Mouse (Mus musculus) kidney, adult 18-20 months (tissue): ENCODE results near the gene Slc20a1.

ENCODE experiments used
- DNase-seq: peaks from one replicate; pipeline ENCODE4 v3.0.0; 2021

Gene Slc20a1

DNA sequence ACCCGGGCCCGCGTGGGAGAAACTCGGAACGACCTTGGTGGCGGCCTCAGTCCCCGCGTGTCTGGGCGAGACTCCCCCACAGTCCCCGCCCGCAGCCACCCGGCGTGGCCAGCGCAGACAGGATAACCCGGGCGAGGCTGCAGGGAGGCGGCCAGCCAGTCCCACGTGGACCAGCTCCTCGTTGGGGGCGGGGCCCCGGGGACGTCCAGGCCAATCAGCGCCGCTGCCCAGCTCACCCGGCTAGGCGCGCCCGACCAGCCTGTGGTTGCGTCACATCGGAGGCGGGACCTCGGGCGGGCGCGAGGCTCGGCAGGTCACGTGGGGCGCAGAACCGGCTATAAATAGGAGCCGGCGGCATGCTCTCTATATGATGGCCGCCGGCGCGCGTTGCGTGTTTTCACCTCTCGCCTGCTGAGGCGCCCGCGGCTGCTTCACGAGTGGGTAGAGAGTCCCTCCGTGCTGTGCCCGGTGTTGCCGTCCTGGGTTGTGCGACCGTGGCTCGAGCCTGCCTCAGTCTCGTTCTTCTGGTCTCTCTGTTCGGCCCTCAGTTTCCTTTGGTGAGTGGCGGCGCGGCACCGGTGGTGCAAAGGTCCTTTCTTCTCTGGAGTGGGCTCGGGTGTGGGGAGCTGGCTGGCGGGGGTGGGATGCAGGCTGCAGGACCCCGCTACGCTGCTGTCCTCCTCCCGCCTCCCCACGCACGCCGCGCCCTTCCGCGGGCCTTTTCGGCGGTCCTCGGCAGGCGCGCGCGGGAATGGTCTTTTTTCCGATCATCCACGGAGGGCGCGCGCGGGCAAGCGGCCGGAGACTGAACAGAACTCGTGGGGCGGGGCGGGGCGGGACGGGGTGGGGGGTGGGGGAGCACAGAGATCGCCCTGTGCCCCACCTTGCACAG lies at the start of gene Slc20a1:
Slc20a1 (plus strand) TSS at position 329 of the 892 bp plus-strand sequence.
- DNase-seq: peak; percentile 98

DNA sequence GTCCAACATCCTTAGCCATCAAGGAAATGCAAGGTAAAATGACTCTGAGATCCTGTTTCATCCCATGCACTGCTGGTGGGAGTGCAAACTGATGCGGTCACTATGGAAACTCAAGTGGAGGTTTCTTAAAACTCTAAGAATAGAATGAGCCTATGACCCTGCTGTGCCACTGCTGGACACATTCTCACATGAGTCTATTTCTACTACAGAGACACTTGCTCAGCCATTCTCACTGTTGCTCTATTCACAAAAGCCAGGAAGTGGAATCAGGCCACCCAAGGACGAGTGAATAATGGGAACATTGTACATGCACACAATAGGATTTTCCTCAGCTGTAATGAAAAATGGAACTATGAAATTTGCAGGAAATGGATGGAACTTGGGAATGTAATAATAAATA lies 49.7 kb upstream of the Slc20a1 start:
- no peak for DNase-seq

DNA sequence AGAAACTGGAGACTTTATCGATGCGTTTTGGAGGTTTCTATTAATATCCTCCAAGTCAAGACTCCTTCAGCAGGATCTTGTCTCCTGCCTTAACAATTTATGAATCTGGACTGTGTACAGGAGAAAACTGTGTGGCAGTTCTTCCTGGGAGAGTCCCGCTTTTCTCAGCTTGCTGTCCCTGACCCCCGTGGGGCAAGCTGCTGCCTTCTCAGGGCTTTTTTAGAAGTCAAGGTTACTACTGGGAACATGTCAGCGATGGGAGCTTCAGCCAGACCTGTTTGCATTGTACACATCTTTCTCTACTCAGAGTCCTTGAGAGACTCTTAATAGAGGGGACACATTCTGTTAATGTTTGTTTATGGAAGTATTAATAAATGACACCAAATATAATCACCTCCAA lies 48.2 kb upstream of the Slc20a1 start:
- no peak for DNase-seq

DNA sequence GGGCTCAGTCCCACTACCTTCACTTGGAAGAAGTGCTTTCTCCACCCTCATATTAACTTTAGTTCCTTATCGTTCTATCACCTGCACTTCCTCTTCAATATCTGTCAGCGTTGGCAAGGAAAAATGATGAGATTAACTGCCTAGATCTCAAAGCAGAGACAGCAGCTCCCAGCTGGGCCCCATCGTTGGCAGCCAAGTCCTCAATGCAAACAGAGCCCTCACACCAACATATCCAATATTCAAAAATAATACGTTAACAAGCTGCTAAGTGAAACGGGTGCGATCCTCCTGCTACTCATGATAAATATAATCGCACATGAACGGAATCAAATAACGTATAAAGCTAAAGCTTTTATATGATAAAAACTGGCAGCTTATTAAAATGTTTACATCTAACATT lies 47.5 kb upstream of the Slc20a1 start:
- no peak for DNase-seq

DNA sequence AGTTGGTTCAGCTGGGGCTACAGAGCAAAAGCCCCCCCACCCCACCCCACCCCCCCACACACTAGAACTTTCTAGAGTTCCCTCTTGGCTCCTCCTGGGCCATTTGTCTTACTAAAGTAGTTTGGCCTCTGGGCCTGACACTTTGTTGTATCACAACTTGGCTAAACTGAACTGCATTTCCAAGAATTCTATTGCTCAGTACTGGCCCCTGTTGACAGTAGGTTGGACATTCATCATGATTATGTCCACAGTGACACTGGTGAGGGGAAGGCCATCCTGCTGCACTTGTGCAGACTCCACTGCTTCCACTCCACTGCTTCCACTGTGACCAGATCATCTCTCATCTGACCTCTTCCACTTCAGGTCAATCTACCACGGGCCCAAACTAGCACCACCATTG lies 45.8 kb upstream of the Slc20a1 start:
- no peak for DNase-seq

DNA sequence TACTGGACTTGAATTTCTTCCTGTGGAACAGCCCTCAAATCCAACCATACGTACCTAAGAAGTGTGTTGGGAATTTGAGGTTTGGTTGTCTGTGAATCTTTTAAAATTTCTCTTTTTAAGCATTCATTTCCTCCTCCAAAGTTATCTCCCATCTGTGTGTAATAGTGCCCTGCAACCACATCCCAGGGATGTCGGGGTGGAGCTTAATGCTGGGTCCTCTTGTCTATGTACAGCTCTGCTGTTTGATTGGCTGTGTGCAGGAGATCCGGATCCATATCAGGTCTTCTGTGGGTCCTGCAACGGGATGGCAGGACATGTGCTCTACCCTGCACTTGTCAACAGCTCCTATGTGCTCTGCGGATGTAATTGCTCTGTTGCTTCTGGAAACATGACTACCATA lies 33.7 kb upstream of the Slc20a1 start:
- DNase-seq: no peak

DNA sequence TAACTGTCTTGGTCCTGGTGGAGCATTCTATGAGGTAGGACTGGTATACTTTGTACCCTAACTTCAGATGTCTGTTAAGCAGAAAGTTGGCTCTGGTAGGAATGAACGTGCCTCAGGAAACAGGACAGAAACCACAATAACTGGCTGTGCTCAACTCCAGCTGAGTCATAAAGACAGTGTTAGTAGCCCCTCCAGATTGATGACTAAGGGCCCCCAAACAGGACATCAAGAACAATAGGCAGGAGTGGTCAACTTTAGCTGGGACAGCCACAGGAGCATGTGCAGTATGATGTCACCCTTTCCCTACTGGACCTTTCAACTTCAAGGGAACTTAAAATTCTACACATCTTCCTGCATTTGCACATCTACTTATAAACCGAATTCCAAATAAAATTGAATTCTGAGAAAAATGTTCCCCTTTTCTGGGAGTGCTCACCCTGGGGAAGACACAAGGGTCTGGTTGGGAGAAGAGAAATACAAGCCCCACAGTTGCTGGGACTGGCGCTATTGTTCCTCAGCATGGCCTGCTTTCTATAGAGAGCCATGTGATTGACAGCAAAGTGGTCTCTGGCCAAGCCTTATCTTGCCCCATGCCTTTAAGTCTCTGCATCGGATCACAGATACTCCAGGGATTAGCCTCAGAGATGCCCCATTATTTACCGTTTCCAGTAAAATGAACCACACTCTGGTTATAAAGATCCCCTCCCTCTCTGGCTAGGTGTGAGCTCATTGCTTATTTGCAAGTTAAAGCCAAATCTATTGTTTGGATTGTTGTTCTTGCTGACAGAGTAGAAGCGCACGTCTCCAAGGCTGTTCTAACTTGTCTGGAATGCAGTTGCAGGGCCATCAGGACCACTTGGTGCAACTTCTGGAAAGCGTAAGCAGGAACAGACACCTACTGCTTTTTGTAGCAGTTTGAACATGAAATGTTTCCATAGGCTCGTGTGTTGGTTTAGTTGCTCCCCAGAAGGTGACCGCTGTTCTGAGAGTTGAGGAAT lies 31.8 kb upstream of the Slc20a1 start:
- DNase-seq: no peak

DNA sequence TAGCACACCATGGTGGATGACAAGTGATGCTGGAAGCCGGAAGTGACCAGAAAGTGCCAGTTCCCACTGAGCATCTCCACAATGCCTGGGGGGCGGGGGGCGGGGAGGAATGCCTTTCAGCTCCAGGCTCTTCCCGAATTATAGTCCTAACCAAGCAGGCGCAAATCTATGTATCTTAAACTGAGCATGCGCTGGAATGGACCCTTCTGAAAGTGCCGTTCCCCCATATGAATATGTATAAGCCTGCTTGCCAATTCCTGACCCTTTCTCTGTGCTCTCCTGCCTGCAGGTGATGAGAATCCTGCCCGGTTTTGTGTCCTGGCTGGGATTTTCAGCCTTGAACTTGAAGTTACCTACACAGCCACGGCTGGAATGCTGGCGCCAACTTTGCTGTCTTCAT lies 25.2 kb upstream of the Slc20a1 start:
- DNase-seq: no peak

DNA sequence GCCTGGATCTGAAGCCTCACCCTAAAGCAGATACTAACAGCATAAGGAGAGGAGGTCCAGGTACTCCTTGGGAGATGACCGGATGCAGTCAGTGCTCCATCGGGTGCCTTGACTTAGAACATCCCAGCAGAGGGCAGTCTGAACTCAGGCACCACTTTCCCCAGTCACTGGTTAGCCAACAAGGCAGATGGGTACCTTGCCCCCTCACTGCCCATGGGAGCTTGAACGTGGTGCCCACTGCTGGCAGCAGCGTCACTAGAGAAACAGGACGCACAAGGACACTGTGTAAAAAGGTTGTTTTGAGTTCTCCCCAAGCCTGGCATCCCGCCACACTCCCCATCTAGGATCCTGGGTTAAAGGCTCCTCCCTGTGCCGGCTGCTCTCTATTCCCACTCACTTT lies 24.1 kb upstream of the Slc20a1 start:
- peak; percentile 69 for DNase-seq

DNA sequence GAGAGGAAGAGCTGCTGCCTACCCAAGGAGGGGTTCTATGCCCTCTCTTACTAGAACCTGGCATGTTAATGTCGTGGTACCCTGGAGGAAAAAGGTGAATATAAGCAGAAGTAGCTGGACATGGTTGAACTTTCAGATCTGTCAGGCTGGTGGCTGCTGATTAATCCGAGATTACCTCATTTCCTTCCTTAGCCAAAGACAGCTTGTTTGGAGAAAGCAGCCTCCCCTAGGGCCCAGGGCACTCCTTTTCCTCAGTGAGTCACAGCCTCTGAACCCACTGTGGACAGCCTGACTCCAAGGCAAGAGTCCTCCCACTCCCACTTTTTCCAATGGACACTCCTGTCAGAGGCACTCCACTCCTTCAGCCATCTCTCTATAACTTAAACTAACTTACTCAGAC lies 22.9 kb upstream of the Slc20a1 start:
- DNase-seq: no peak

DNA sequence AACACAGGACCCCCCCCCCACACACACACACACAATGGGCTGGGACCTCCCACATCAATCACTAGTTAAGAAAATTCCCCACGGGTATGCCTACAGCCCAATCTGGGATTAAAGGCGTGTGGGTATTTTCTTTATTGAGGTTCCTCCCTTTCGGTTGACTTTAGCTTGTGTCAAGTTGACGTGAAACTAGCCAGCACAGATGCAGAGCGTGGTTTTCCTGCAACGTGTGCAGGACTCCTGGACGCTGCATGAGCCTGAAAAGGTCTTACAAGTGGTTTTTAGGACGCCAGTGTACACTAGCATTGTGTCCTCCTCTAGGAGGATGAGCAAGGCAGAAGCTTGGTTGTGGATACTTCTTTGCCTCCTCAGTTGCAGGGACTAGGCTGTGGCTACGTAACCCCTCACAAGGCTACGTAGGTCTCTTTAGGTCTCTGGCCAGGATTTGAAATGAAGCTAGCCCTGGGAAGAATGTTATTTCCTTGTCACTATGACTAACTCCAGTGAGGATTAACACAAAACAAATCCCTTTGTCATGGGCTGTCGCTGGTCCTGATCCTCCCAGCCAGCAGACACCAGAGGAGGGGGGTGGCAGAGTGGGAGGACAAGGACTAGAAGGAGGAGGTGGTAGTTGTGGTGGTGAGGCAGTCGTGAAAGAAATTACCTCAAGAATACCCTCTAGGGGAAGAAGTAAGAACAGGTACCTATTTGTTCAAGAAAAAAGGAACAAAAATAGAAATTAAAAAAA lies 21.7 kb upstream of the Slc20a1 start:
- DNase-seq: no peak

DNA sequence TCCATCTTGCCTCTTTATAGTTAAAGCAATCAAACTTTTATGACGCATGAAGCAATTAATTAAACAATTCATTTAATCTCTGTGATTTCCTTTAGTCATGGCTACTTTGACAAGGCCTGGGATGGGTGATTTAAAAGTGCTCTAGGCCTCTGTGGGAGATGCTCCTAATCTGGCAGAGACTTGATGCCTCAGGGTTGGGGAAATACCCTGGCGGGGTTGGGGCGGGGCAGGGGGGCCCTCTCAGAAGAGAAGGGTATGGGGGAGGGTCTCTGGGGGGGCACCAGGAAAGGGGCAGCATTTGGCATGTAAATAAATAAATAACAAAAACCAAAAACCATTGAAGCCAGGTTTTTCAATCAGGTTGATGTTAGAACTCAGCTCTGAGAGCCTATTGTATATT lies 20.9 kb upstream of the Slc20a1 start:
- no peak for DNase-seq

DNA sequence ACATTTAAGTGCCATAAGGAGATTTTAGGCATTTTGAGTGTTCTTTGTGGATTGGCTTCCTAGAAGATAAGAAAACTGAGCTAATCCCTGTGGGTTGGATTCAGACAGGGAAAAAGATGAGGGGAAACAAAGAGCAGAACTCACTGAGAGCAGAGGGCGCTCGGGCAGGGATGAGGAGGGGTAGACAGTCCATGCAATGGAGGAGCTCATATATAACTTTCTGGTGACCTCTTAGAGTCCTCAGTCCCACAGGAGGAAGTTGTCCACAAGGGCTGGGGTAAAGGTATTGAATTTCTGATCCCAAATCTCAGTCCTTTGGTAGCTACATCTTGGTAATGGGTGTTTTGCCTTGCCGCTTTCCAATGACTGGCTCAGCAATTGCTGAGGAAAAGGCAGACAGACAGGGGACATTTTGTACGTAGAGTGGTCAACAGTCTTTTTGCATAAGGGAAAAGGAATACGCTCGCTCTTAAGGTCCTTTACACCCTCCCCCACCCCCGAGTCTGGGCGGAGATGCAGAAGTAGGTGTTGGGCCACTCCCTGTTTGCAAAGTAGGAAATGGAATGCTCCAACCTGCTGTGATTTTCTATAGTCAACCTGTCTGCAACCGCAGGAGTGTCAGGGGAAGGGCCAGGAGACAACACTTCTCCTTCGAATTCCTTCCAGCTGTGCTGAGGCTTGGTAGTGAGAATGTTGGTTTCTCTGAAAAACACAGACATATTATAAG lies 20.2 kb upstream of the Slc20a1 start:
- no peak for DNase-seq

DNA sequence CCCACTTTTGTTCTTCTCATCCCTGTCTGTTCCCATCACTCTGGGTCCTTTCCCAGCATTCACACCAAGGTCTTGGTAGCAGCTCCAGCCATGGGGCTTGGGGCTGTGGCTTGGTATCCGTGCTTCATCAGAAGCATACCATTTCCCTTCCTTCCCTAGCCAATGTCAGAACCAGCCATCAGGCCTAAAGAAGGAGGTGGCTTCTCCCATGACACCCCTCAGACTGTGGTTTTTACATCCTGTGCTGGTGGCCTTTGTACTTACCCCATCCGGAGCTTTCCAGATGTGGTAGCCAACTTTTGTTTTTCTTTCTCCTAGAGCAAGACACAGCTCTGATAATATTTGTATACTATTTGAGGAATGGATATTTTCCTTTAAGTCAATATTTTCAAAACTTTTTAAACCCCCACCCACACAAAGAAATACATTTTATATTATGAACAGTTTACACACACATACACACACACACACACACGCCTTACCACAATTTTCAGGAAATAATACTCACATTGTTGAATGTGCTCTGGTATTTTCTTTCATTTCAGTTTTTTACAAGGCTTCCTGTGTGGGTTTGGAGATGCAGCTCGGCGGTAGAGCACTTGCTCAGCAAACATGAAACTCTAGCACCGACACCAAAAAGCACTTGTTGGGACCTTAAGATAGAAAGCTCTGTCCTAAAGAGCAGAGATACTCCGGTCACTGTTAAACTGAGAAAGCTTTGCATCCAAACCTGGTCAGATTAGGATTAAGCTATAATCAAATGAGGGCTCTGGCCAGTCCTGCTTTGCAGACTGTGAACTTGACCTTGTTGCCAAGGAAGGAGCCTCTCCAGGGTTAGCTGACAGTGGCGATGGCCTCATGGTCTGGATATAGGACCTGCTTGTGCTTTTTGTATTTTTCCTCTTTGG lies 18.4 kb upstream of the Slc20a1 start:
- DNase-seq: no peak

DNA sequence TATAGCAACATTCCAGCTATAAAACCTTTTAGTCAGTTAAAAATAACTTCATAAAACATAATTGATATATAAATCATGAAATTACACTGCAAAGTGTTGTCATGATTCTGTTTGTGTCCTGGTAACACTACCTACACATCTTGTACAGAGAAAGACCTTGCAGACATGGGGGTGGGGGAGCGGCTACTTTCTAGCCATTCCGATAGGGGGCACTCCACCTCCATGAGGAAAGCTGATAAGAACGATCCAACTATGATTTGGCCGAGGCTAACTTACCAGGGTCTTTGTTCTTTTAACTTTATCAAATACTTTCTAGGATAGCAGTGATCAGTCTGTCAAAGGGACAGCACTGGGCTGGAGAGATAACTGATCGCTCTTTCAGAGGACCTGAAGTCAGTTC lies 17.1 kb upstream of the Slc20a1 start:
- DNase-seq: no peak

DNA sequence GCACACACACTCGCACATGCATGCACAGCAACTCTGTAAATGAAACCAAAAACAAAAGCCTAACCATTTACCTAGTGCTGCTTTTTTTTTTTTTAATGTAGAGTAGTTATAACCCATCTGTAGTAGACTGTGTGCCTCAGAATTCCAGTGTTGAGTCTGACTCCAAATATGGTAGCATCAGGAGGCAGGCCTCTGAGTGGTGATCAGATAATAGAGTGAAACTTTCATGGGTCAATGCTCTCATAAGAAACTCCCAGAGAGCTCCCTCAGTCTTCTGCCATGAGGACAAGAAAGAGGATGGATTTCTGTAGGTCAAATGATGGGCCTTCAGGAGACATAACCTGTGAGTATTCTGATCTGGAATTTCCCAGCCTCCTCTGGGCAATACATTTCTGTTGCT lies 16.2 kb upstream of the Slc20a1 start:
- DNase-seq: no peak

DNA sequence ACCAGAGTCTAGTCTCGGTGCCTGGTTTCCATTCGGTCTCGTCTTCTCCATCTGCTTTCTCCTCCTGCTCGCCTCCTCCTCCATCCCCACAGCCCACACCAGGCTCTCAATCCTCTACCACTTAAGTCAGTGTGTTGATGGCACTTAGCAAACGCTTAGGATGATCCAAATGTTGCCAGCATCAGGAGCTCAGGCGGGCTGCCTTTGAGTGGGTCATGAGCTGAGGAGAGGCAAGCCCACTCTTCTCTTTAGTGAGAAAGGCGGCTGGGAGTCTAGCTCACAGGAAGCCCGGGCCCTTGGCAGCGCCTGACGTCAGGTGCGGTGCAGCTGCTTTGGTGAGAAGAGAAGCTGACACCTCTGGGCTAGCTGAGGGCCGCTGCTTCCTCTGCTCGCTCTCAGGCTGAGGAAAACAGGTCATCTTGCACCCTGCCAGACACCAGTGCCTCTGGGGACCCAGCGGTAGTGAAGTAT lies 15.0 kb upstream of the Slc20a1 start:
- DNase-seq: no peak

DNA sequence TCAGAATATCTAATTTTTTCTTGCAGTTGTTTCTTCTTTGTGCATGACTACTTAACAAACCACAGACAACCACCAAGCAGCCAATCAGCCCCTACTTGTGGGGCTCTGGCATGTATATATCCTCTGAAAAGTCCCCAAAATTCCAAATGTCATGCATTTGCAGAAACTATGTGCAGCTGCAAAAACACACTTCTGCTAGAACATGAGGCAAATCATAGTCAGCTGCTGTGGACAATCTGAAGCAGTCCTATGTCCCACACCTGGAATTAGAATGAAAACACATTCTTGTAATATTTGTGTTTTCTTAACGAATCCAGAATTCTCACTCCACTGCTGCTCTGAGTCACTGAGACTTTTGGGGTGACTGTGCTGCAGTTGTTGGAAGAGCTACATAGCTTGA lies 13.7 kb upstream of the Slc20a1 start:
- no peak for DNase-seq

DNA sequence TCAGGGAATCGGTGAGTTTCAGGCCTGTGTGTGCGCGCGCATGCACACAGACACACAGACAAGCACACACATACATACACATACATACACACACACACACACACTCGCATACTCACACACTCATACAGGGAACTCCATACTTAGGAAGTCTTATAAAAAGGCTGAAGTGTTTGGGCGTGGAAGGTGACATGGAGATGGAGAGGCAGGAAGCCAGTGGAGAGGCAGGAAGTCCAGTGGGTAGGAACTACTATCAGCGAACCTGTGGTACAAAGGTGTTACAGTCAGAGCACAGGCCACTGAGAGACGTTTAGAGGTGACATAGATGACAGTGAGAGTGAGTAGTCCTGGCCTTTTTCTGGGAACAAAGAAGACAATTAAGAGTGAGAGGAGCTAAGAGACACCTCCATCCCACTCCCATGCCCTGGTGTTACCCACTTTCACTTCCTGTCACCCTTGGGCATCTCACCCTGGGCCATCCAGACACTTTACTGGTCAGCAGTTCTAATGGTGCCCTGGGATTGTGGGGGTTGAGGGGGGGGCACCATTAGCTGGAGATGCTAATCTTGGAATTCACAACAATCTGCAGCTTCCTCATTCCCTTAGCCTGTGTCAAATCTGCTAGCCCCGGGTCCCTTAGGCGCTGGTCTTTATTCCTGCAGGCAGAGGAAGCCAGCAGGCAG lies 12.8 kb upstream of the Slc20a1 start:
- DNase-seq: no peak

DNA sequence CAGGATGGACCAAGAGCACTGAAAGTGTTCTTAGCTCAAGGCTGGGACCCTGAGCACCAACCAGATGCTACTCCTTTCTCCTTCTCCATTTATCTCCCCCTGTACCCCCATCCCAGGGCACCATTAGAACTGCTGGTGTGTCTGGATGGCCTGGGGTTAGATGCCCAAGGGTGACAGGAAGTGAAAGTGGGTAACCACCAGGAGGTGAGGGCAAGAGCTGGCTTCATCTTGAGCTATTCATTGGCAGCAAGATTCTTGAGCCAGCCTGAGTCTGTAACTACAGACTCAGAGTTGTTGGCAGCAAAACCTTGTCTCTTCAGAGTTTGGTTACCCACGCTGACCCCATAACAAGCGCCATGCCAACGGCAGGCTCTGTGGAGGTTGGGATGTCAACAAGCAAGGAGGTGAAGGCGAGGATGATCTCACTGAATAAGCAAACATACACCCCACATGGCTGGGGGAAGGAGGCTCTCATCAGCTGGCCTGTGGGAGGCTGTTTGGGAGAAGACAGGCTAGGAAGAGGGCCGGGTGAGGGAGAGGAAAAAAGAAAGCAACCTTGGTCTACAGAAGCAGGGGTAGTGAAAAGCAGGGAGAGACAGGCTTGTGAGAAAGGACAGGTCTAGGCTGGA lies 12.2 kb upstream of the Slc20a1 start:
- DNase-seq: no peak
